Comparison of ENCODE assay signal across 8 mouse cellular contexts in the genomic region with DNA sequence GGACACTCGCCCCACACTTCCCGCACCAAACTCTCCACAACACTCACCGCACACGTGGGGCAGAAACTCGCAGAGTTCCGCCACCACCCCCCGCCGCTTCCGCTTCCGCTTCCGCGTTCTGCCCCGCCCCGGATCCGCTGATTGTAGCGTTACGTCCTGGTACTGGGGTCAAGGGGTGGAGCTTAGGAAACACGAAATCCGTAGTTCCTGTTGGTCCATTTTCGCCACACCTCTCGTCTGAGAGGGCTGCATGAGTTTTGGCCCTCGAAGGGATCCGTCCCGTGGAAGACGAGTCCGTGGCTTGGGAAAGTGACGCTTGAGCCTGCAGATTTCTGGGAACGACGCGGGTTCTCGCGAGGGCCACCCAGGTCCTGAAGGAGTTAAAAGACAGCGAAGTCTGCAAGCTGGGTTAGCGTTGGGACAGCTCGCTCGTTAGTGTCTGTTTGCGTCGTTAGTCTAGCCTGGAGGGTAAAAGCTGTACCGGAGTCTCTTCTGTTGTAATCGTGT. TPM values are rescaled to one million over a fixed set of nuclear protein-coding genes. Genes with fewer than 3 reads are reported as not detected.
A peak's percentile ranks its signal among the peaks of the same experiment; 100 is the strongest.
DNase-seq lines count a peak whose midpoint lies in the region; ATAC-seq lines count a peak whose summit lies in the region.

TSS of gene Pum3 (minus strand) at position 81 of the 507 bp plus-strand sequence.

- DNase-seq in MEL-GATA-1-ER (ENCODE audit: extremely low read depth, low read depth), result peak; percentile 98
- DNase-seq in cerebellum, adult 8-10 months, result peak; percentile 95
- peak; percentile 99 for DNase-seq in forelimb bud, embryonic 11.5 days (ENCODE audit: low read depth, low spot score)
- peak; percentile 94 for DNase-seq in layer of hippocampus, adult 9-10 months (ENCODE audit: low spot score)
- peak; percentile 79 for DNase-seq in ovary, postnatal 10 days (ENCODE audit: low spot score)
- peak; percentile 91 for DNase-seq in thymus, postnatal 10 days (ENCODE audit: low spot score in 2 of 2)

- H3K9me3 ChIP-seq in lung, embryonic 16.5 days (ENCODE audit: control insufficient read depth, low read length), result no peaks in the 10 kb centered on the region

- peak within 1 kb of the TSS; percentile 90 for H3K27ac ChIP-seq in lung, embryonic 16.5 days (ENCODE audit: low read length)

- peaks cover 14% of the 10 kb centered on the region for H3K4me1 ChIP-seq in lung, embryonic 16.5 days (replicated peaks; ENCODE audit: control insufficient read depth, insufficient read depth, low read length)

- H3K4me3 ChIP-seq in lung, embryonic 16.5 days (ENCODE audit: low read length), result peak within 1 kb of the TSS; percentile 83

- ATAC-seq in hematopoietic stem cell, adult 5-6 weeks (replicated peaks in 1 of 2; ENCODE audit: insufficient read depth in 1 of 2, low FRiP score in 2 of 2, low TSS enrichment in 1 of 2, low read depth in 1 of 2, poor library complexity in 2 of 2, severe bottlenecking in 2 of 2), result peak; percentile 92 to 94
- peak; percentile 98 for ATAC-seq in lung, embryonic 16.5 days (ENCODE audit: low read depth)

- H3K4me2 ChIP-seq in lung, embryonic 16.5 days (ENCODE audit: low read depth, low read length), result peak within 1 kb of the TSS; percentile 71

- no peaks in the 10 kb centered on the region for H3K27me3 ChIP-seq in lung, embryonic 16.5 days (ENCODE audit: control insufficient read depth, insufficient read depth, low read depth, low read length)

- H3K9ac ChIP-seq in lung, embryonic 16.5 days (ENCODE audit: low read length), result peak within 1 kb of the TSS; percentile 81

- under 1% methylated on average over 40 of the region's 40 CpGs for WGBS in lung, embryonic 16.5 days

- H3K36me3 ChIP-seq in lung, embryonic 16.5 days (ENCODE audit: control insufficient read depth, insufficient read depth, low read length), result peaks cover 6% of the 10 kb centered on the region; the same call in 1 of the 2 replicates

RNA-seq across cellular contexts. Expression of gene Pum3, which starts in this region (rescaled TPM):
- 157 and 223 TPM in 2 replicates for total RNA-seq in hematopoietic stem cell, adult 5-6 weeks (2017)
- polyA plus RNA-seq in lung, embryonic 16.5 days (2015; fragmentation: Nextera tagmentation; extraction: Ambion mirVana), result 66.5 and 67.0 TPM in 2 replicates

Comparison
In these comparisons a context has a peak if more than half of its experiments do, and no peak if none do; other contexts are left out.
1. Peak in every context shown above with its lines: DNase-seq, ATAC-seq, H3K4me3 ChIP-seq and H3K27ac ChIP-seq.